Mouse (Mus musculus): ENCODE results near the gene Pttg1.

GRCm38 (mm10) chr11:43373367-43373766 lies 52.7 kb downstream of the Pttg1 start:
- TF ChIP-seq CTCF (IDR thresholded peaks at IDR 0.05; ENCODE audit: insufficient read depth, low read length) (no peak), POLR2A (IDR thresholded peaks at IDR 0.05; ENCODE audit: borderline replicate concordance, extremely low read depth, low read depth, low read length) (no peak)
